Comparison of ENCODE assay signal across 22 mouse cellular contexts in the genomic region with DNA sequence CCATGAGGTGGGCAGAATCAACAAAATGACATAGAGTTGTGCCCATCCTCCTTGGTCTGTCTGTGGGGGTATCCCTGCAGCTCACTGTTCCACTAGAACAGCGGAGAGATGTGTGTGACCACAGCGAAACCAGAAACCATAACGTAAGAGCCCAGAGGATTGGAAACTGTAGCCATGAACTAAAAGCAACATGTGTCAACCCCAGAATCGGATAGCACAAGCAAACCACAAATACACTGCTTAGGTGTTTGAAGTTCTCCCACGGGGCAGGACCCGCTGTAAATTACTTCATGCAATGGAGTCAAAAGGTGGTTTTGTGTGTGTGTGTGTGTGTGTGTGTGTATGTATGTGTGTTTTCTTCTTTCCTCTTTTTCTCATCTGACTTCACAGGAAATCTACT. TPM values are rescaled to one million over a fixed set of nuclear protein-coding genes. Genes with fewer than 3 reads are reported as not detected.
DNase-seq lines count a peak whose midpoint lies in the region; ATAC-seq and TF ChIP-seq lines count a peak whose summit lies in the region.
"Had no signal": no experiment of that assay in that cellular context is flagged by ENCODE, and none has a peak within 500 bp of the region (broad histone marks: within the 10 kb centered on the region; RNA-seq: fewer than 3 reads in every experiment).

No protein-coding gene starts in this region.

- TF ChIP-seq POLR2A in thymus, adult 2 months (IDR thresholded peaks at IDR 0.05; ENCODE audit: control insufficient read depth, extremely low read depth, insufficient read depth, low read length, poor library complexity): no peak

- peaks cover 15% of the 10 kb centered on the region for H3K4me1 ChIP-seq in thymus, adult 2 months (replicated peaks; ENCODE audit: control insufficient read depth, insufficient read depth, low read length)

- ATAC-seq in hematopoietic stem cell, adult 5-6 weeks (replicated peaks in 1 of 2; ENCODE audit: insufficient read depth in 1 of 2, low FRiP score in 2 of 2, low TSS enrichment in 1 of 2, low read depth in 1 of 2, poor library complexity in 2 of 2, severe bottlenecking in 2 of 2): peak; percentile 38 to 47; a peak in 3 of 4 replicates
- ATAC-seq: forebrain, embryonic 15.5 days; hindbrain, postnatal 0 days; midbrain, embryonic 16.5 days had no signal

- H3K36me3 ChIP-seq in thymus, adult 2 months (ENCODE audit: control insufficient read depth, insufficient read depth, low read length): no peaks in the 10 kb centered on the region
- H3K36me3 ChIP-seq: forebrain, embryonic 15.5 days; heart, embryonic 13.5 days; limb, embryonic 10.5 days; neural tube, embryonic 13.5 days had no signal

- H3K27ac ChIP-seq in thymus, adult 2 months (ENCODE audit: control insufficient read depth, insufficient read depth, low read length): no peak overlapping the region
- H3K27ac ChIP-seq: forebrain, embryonic 15.5 days; heart, embryonic 13.5 days; hindbrain, postnatal 0 days; limb, embryonic 10.5 days; macrophage; neural tube, embryonic 13.5 days; stomach, postnatal 0 days had no signal

- no peak overlapping the region for H3K4me3 ChIP-seq in thymus, adult 2 months (ENCODE audit: control insufficient read depth, insufficient read depth, low read length)
- H3K4me3 ChIP-seq: erythroblast, embryonic 14.5 days; forebrain, embryonic 15.5 days; heart, embryonic 13.5 days; limb, embryonic 10.5 days; neural tube, embryonic 13.5 days had no signal

- H3K27me3 ChIP-seq in thymus, adult 2 months (ENCODE audit: control insufficient read depth, insufficient read depth, low read length): no peaks in the 10 kb centered on the region
- H3K27me3 ChIP-seq: forebrain, embryonic 15.5 days; heart, embryonic 13.5 days; neural tube, embryonic 13.5 days had no signal

- no peak for TF ChIP-seq CTCF in thymus, adult 2 months (IDR thresholded peaks at IDR 0.05; ENCODE audit: borderline replicate concordance, control insufficient read depth, extremely low read depth, insufficient read depth, low read length, poor library complexity)

- intact Hi-C loops in left cerebral cortex, postnatal 36 days (cut with DNase I): no loop called here

- WGBS in thymus, adult 2 months: 5% methylated on average over 6 of the region's 6 CpGs

- DNase-seq in thymus, adult 2 months: peak; percentile 27
- DNase-seq in thymus, adult 18-20 months: no peak
- DNase-seq in CD8-positive naive resting alpha-beta T cell, adult 2 months (ENCODE audit: low read depth in 2 of 2, low spot score in 2 of 2): peak; percentile 74 to 78
- DNase-seq in natural killer cell, adult 2 months (ENCODE audit: low spot score in 2 of 2): peak; percentile 69 to 73
- no peak for DNase-seq in heart, adult 11 months
- no peak for DNase-seq in kidney, postnatal 36 days
- no peak for DNase-seq in left cerebral cortex, postnatal 36 days (ENCODE audit: low spot score in 2 of 2)
- DNase-seq: cerebellum, postnatal 14 days; heart, postnatal 4 days; kidney, adult 2 months; lung, adult 2 months; right cerebral cortex, postnatal 4 days had no signal

RNA-seq across cellular contexts. Expression of gene Fos, which starts 26.7 kb away (rescaled TPM):
- 12.1 and 12.6 TPM in 2 replicates for polyA plus RNA-seq in thymus, adult 2 months (2012; rRNA removed)
- total RNA-seq in hematopoietic stem cell, adult 5-6 weeks (2017): 1,145 and 1,310 TPM in 2 replicates
- 10 to 100 TPM; 21.9 to 74.3 TPM for total RNA-seq in left cerebral cortex, postnatal 36 days (2021)

Comparison
In these comparisons a context has a peak if more than half of its experiments do, and no peak if none do; other contexts are left out.
1. DNase-seq: peak in thymus, adult 2 months (single experiment), CD8-positive naive resting alpha-beta T cell, adult 2 months (2 of 2) and natural killer cell, adult 2 months (2 of 2); none in thymus, adult 18-20 months (0 of 2), heart, adult 11 months (single experiment), kidney, postnatal 36 days (0 of 2) and left cerebral cortex, postnatal 36 days (0 of 2).
2. RNA of gene Fos, which starts 26.7 kb away (total RNA-seq): 1,145 to 1,310 TPM in hematopoietic stem cell, adult 5-6 weeks; 21.9 to 74.3 TPM in left cerebral cortex, postnatal 36 days; every median in the first group is over 10 times any median in the second.